Mouse (Mus musculus): ENCODE results near the gene Olfr971. TPM values are rescaled to one million over a fixed set of nuclear protein-coding genes. Genes with fewer than 3 reads are reported as not detected.
"Not testable (repeated sequence)": the region's sequence is repeated elsewhere in the genome, so short reads cannot be mapped to it uniquely, and the experiment has no call there.

The Olfr971 gene
- not detected in 2 replicates for polyA plus RNA-seq (2012; rRNA removed)

DNA sequence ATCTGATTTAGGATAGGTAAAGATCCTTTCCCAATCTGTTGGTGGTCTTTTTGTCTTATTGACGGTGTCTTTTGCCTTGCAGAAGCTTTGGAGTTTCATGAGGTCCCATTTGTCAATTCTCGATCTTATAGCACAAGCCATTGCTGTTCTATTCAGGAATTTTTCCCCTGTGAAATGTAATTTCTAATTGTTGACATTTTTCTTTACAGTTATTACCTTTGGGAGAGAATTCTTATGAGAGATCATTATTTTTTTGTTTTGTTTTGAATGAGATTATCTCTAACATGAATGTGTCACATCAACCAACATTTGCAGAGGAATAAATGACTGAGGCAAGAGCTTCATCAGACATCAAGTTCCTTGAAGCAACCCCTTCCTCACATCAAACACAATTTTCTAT, at the start of gene Olfr971:
TSS of gene Olfr971 (plus strand) at position 301 of the 400 bp plus-strand sequence.
- 95% methylated on average over 2 of the region's 2 CpGs for WGBS
- H3K4me3 ChIP-seq (ENCODE audit: control insufficient read depth, insufficient read depth, low read length); DNase-seq; H3K36me3 ChIP-seq (ENCODE audit: control insufficient read depth, insufficient read depth, low read length); H3K4me1 ChIP-seq (replicated peaks; ENCODE audit: control insufficient read depth, insufficient read depth, low read length); H3K27ac ChIP-seq (ENCODE audit: control insufficient read depth, insufficient read depth, low read length); H3K27me3 ChIP-seq (ENCODE audit: control insufficient read depth, insufficient read depth, low read length): not testable (repeated sequence)

DNA sequence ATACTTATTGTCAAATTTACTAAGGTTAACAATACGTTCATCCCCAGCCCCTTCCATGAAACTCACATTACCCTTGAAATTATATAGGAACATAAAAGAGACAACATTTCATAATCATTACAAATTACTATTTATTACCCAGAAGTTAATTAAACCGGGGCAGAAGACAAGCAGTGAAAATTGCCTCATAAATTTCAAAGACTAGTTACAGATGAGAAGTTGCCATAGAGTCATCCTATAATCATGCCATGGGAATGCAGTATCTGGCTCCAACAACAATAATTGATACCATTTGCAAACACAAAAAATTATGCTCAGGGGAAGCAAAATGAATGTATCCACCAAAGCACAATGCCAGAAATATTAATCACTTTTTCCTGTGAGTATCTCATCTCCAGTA, 46.1 kb upstream of the Olfr971 start, which contains the start of gene Olfr969:
TSS of gene Olfr969 (plus strand) at position 388 of the 400 bp plus-strand sequence.
- Histone ChIP-seq H3K27me3 (ENCODE audit: control insufficient read depth, insufficient read depth, low read length) (no peaks in the 10 kb centered on the region), H3K4me3 (ENCODE audit: control insufficient read depth, insufficient read depth, low read length) (no peak within 1 kb of the TSS), H3K4me1 (replicated peaks; ENCODE audit: control insufficient read depth, insufficient read depth, low read length) (no peaks in the 10 kb centered on the region), H3K36me3 (ENCODE audit: control insufficient read depth, insufficient read depth, low read length) (no peaks in the 10 kb centered on the region), H3K27ac (ENCODE audit: control insufficient read depth, insufficient read depth, low read length) (no peak within 1 kb of the TSS)
- WGBS, result 74% methylated on average over 2 of the region's 2 CpGs
- TF ChIP-seq CTCF (IDR thresholded peaks at IDR 0.05; ENCODE audit: borderline replicate concordance, control insufficient read depth, extremely low read depth, insufficient read depth, low read length, poor library complexity) (no peak), POLR2A (IDR thresholded peaks at IDR 0.05; ENCODE audit: control insufficient read depth, extremely low read depth, insufficient read depth, low read length, poor library complexity) (no peak)
- DNase-seq, result no peak

DNA sequence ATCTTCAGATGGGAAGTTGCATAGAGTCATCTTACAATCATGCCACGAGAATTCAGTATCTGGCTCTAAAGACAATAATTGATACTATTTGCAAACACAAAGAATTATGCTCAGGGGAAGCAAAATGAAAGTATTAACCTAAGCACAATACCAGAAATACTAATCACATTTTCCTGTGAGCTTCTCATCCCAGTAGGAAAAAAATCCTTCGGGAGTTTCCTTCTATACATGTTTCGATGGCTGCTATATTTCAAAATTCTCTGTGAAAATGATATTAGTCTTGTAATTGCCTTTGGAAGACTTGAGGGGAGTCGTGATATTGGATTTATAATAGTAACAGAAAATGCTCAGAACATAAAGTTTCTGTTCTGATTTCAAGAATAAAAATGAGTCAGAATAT, 28.1 kb upstream of the Olfr971 start, which contains the start of gene Olfr970:
TSS of gene Olfr970 (plus strand) at position 301 of the 400 bp plus-strand sequence.
- no peak for TF ChIP-seq POLR2A (IDR thresholded peaks at IDR 0.05; ENCODE audit: control insufficient read depth, extremely low read depth, insufficient read depth, low read length, poor library complexity)
- TF ChIP-seq CTCF (IDR thresholded peaks at IDR 0.05; ENCODE audit: borderline replicate concordance, control insufficient read depth, extremely low read depth, insufficient read depth, low read length, poor library complexity), result no peak
- H3K36me3 ChIP-seq (ENCODE audit: control insufficient read depth, insufficient read depth, low read length), result no peaks in the 10 kb centered on the region
- WGBS, result 86% methylated on average over 4 of the region's 4 CpGs
- H3K27me3 ChIP-seq (ENCODE audit: control insufficient read depth, insufficient read depth, low read length), result no peaks in the 10 kb centered on the region
- no peaks in the 10 kb centered on the region for H3K4me1 ChIP-seq (replicated peaks; ENCODE audit: control insufficient read depth, insufficient read depth, low read length)
- no peak within 1 kb of the TSS for H3K27ac ChIP-seq (ENCODE audit: control insufficient read depth, insufficient read depth, low read length)
- no peak for DNase-seq
- no peak within 1 kb of the TSS for H3K4me3 ChIP-seq (ENCODE audit: control insufficient read depth, insufficient read depth, low read length)

DNA sequence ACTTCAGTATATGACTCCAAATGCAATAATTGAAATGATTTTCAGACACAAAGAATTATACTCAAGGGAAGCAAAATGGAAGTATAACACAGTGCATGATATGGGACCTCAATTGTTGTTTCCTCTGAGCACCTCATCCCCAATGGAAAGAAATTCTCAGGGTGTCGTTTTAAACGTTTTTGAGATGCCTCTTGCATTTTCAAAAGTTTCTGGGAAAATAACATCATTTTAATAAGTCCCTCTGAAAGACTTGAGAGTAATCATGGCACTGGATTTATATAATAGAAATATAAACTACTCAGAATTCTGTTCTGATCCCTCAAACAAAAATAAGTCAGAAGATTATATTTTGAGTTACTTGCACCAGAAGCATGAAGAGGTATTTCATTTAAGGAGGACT, 29.4 kb downstream of the Olfr971 start, which contains the start of gene Olfr972:
TSS of gene Olfr972 (plus strand) at position 301 of the 400 bp plus-strand sequence.
- DNase-seq, result no peak
- H3K27me3 ChIP-seq (ENCODE audit: control insufficient read depth, insufficient read depth, low read length), result no peaks in the 10 kb centered on the region
- no peak within 1 kb of the TSS for H3K27ac ChIP-seq (ENCODE audit: control insufficient read depth, insufficient read depth, low read length)
- H3K4me3 ChIP-seq (ENCODE audit: control insufficient read depth, insufficient read depth, low read length), result no peak within 1 kb of the TSS
- 82% methylated on average over 2 of the region's 2 CpGs for WGBS
- no peak for TF ChIP-seq CTCF (IDR thresholded peaks at IDR 0.05; ENCODE audit: borderline replicate concordance, control insufficient read depth, extremely low read depth, insufficient read depth, low read length, poor library complexity)
- TF ChIP-seq POLR2A (IDR thresholded peaks at IDR 0.05; ENCODE audit: control insufficient read depth, extremely low read depth, insufficient read depth, low read length, poor library complexity), result no peak
- no peaks in the 10 kb centered on the region for H3K4me1 ChIP-seq (replicated peaks; ENCODE audit: control insufficient read depth, insufficient read depth, low read length)
- H3K36me3 ChIP-seq (ENCODE audit: control insufficient read depth, insufficient read depth, low read length), result no peaks in the 10 kb centered on the region

DNA sequence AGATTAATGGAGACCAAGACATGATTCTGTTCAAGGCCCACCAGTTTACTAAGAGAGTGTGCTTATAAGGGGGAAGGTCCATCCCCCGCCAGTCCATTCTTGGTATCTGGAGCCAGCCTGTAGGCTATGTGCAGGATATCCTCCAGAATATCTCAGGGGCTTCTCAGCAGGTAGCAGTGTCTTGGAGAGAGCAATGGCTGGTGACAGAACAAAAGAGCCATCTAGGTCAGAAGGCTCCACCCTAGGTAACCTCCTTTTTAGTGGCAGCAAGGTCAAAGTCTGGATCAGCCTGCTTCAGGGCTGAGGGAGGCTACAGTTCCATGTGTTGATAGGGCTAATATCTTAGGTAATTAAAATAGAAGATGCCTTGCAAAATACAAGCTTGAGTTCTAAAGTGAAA, 35.3 kb downstream of the Olfr971 start:
- not testable (repeated sequence) for H3K4me3 ChIP-seq (ENCODE audit: control insufficient read depth, insufficient read depth, low read length); H3K36me3 ChIP-seq (ENCODE audit: control insufficient read depth, insufficient read depth, low read length); H3K4me1 ChIP-seq (replicated peaks; ENCODE audit: control insufficient read depth, insufficient read depth, low read length); H3K27me3 ChIP-seq (ENCODE audit: control insufficient read depth, insufficient read depth, low read length); DNase-seq; H3K27ac ChIP-seq (ENCODE audit: control insufficient read depth, insufficient read depth, low read length)
- WGBS, result 92% methylated on average over 1 of the region's 1 CpGs

DNA sequence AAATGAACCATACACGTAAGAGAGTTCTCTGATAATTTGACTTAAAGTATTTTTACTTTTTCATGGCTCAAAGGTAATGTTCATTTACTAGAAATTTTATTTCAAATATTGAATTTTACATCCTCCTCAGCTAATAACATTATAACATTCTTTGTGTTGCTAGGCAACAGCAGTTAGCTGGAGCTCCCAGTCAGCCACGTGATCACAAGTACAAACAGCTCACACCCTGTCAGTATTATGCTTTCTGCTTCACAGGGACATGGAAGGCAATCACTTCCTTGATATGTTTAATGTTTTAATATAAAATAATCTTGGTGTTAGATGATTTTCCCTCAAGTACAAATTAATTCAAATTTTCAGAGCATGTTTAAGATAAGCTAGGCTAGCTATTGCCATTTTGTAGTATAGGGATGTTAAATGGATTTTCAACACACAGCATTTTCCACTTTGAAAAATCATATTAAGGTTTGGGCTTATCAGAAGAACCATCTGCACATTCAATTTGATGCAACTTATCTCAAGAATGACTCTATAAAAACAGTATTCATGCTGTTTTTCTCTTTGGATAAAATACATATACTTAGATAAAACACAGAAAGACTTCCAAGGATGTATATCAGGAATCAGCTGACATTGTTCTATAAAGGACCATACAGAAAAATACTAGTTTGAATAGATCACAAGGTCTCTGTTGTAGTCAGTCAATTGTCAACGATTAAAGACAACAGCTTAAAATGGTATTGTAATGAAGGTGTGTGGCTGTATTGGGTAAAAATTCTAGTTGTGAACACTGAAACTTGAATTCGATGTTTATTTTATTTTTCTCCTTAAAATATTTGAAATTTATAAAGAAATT, 41.1 kb downstream of the Olfr971 start:
- DNase-seq; H3K27ac ChIP-seq (ENCODE audit: control insufficient read depth, insufficient read depth, low read length); H3K27me3 ChIP-seq (ENCODE audit: control insufficient read depth, insufficient read depth, low read length); H3K4me3 ChIP-seq (ENCODE audit: control insufficient read depth, insufficient read depth, low read length); H3K36me3 ChIP-seq (ENCODE audit: control insufficient read depth, insufficient read depth, low read length); H3K4me1 ChIP-seq (replicated peaks; ENCODE audit: control insufficient read depth, insufficient read depth, low read length): not testable (repeated sequence)
- no CpG with 5 or more reads among the region's 4 CpGs for WGBS

Other genes with a start within 250 kb of the Olfr971 start
- 0.63 and 1.1 TPM in 2 replicates for gene AW551984, start 232.5 kb upstream of the Olfr971 start, polyA plus RNA-seq (2012; rRNA removed)
- not detected in 2 replicates for gene Olfr148, start 226.2 kb upstream of the Olfr971 start, polyA plus RNA-seq (2012; rRNA removed)
- gene Olfr960, start 215.5 kb upstream of the Olfr971 start, polyA plus RNA-seq (2012; rRNA removed), result not detected in 2 replicates
- gene Olfr961, start 191.8 kb upstream of the Olfr971 start, polyA plus RNA-seq (2012; rRNA removed), result not detected in 2 replicates
- not detected in 2 replicates for gene Olfr963, start 169.7 kb upstream of the Olfr971 start, polyA plus RNA-seq (2012; rRNA removed)
- gene Olfr149, start 129.8 kb upstream of the Olfr971 start, polyA plus RNA-seq (2012; rRNA removed), result not detected in 2 replicates
- not detected in 2 replicates for gene Olfr965, start 125.5 kb upstream of the Olfr971 start, polyA plus RNA-seq (2012; rRNA removed)
- not detected in 2 replicates for gene Olfr150, start 105.9 kb upstream of the Olfr971 start, polyA plus RNA-seq (2012; rRNA removed)
- gene Olfr967, start 90.6 kb upstream of the Olfr971 start, polyA plus RNA-seq (2012; rRNA removed), result not detected in 2 replicates
- not detected in 2 replicates for gene Olfr968, start 53.6 kb upstream of the Olfr971 start, polyA plus RNA-seq (2012; rRNA removed)
- not detected in 2 replicates for gene Olfr969, start 45.9 kb upstream of the Olfr971 start, polyA plus RNA-seq (2012; rRNA removed)
- gene Olfr970, start 28.0 kb upstream of the Olfr971 start, polyA plus RNA-seq (2012; rRNA removed), result not detected in 2 replicates
- not detected in 2 replicates for gene Olfr972, start 29.5 kb downstream of the Olfr971 start, polyA plus RNA-seq (2012; rRNA removed)
- not detected in 2 replicates for gene Olfr229, start 70.5 kb downstream of the Olfr971 start, polyA plus RNA-seq (2012; rRNA removed)
- not detected in 2 replicates for gene Olfr974, start 100.6 kb downstream of the Olfr971 start, polyA plus RNA-seq (2012; rRNA removed)
- gene Olfr975, start 115.2 kb downstream of the Olfr971 start, polyA plus RNA-seq (2012; rRNA removed), result not detected in 2 replicates
- gene Olfr976, start 124.3 kb downstream of the Olfr971 start, polyA plus RNA-seq (2012; rRNA removed), result not detected in 2 replicates
- not detected in 2 replicates for gene Olfr978, start 155.2 kb downstream of the Olfr971 start, polyA plus RNA-seq (2012; rRNA removed)
- not detected in 2 replicates for gene Olfr979, start 166.6 kb downstream of the Olfr971 start, polyA plus RNA-seq (2012; rRNA removed)
- gene Olfr980, start 172.7 kb downstream of the Olfr971 start, polyA plus RNA-seq (2012; rRNA removed), result not detected in 2 replicates
- not detected in 2 replicates for gene Olfr981, start 184.6 kb downstream of the Olfr971 start, polyA plus RNA-seq (2012; rRNA removed)
- not detected in 2 replicates for gene Olfr982, start 237.0 kb downstream of the Olfr971 start, polyA plus RNA-seq (2012; rRNA removed)